8 mouse cellular contexts compared by ENCODE assay signal in genomic region chr13:43235586-43235910, GRCm38 (mm10).
A peak's percentile ranks its signal among the peaks of the same experiment; 100 is the strongest.
DNase-seq lines count a peak whose midpoint lies in the region; ATAC-seq and TF ChIP-seq lines count a peak whose summit lies in the region.

No protein-coding gene starts in this region.

- H3K4me2 ChIP-seq in forebrain, embryonic 12.5 days: no peak overlapping the region
- H3K4me2 ChIP-seq in lung, embryonic 14.5 days: peak overlapping the region; percentile 11; the same call in 1 of the 2 replicates
- H3K4me2 ChIP-seq in hindbrain, embryonic 13.5 days: no peak overlapping the region
- H3K4me2 ChIP-seq in midbrain, embryonic 15.5 days: no peak overlapping the region

- WGBS in forebrain, embryonic 10.5 days: 79% methylated on average over 3 of the region's 3 CpGs
- WGBS in forebrain, embryonic 12.5 days: 82% methylated on average over 3 of the region's 3 CpGs
- WGBS in lung, embryonic 14.5 days: 21% methylated on average over 3 of the region's 3 CpGs
- WGBS in hindbrain, embryonic 13.5 days: 83% methylated on average over 3 of the region's 3 CpGs
- 61% methylated on average over 3 of the region's 3 CpGs for WGBS in midbrain, embryonic 15.5 days

- H3K4me3 ChIP-seq in forebrain, embryonic 10.5 days: no peak overlapping the region
- H3K4me3 ChIP-seq in forebrain, embryonic 12.5 days (replicated peaks): no peak overlapping the region
- no peak overlapping the region for H3K4me3 ChIP-seq in lung, embryonic 14.5 days (ENCODE audit: low read depth, low read length)
- no peak overlapping the region for H3K4me3 ChIP-seq in hindbrain, embryonic 13.5 days
- H3K4me3 ChIP-seq in midbrain, embryonic 15.5 days: no peak overlapping the region

- H3K4me1 ChIP-seq in forebrain, embryonic 10.5 days: peaks cover 42% of the 10 kb centered on the region
- peaks cover 13% of the 10 kb centered on the region for H3K4me1 ChIP-seq in forebrain, embryonic 12.5 days
- peaks cover 47% of the 10 kb centered on the region for H3K4me1 ChIP-seq in lung, embryonic 14.5 days (ENCODE audit: insufficient read depth)
- peaks cover 41% of the 10 kb centered on the region for H3K4me1 ChIP-seq in hindbrain, embryonic 13.5 days (replicated peaks)
- H3K4me1 ChIP-seq in midbrain, embryonic 15.5 days: peaks cover 33% of the 10 kb centered on the region

- TF ChIP-seq CTCF in lung, embryonic 14.5 days (IDR thresholded peaks at IDR 0.05; ENCODE audit: low read depth): no peak

- no peaks in the 10 kb centered on the region for H3K9me3 ChIP-seq in forebrain, embryonic 10.5 days
- no peaks in the 10 kb centered on the region for H3K9me3 ChIP-seq in forebrain, embryonic 12.5 days
- no peaks in the 10 kb centered on the region for H3K9me3 ChIP-seq in lung, embryonic 14.5 days (ENCODE audit: low read depth, low read length)
- no peaks in the 10 kb centered on the region for H3K9me3 ChIP-seq in hindbrain, embryonic 13.5 days
- H3K9me3 ChIP-seq in midbrain, embryonic 15.5 days: no peaks in the 10 kb centered on the region

- ATAC-seq in forebrain, embryonic 12.5 days (ENCODE audit: low FRiP score): no peak
- ATAC-seq in lung, embryonic 14.5 days (ENCODE audit: insufficient read depth): no peak; the same call in 1 of the 2 replicates
- peak; percentile 52 for ATAC-seq in hindbrain, embryonic 13.5 days (ENCODE audit: low FRiP score)
- ATAC-seq in midbrain, embryonic 15.5 days (replicated peaks): peak; percentile 58

- no peaks in the 10 kb centered on the region for H3K27me3 ChIP-seq in forebrain, embryonic 10.5 days (ENCODE audit: poor library complexity, severe bottlenecking)
- no peaks in the 10 kb centered on the region for H3K27me3 ChIP-seq in forebrain, embryonic 12.5 days
- H3K27me3 ChIP-seq in lung, embryonic 14.5 days (ENCODE audit: insufficient read depth, low read length): no peaks in the 10 kb centered on the region
- H3K27me3 ChIP-seq in hindbrain, embryonic 13.5 days: no peaks in the 10 kb centered on the region
- H3K27me3 ChIP-seq in midbrain, embryonic 15.5 days (replicated peaks): no peaks in the 10 kb centered on the region

- 0 out of 2 replicates have a peak overlapping the region, but pooled peaks have one; percentile 44 for H3K27ac ChIP-seq in forebrain, embryonic 10.5 days
- H3K27ac ChIP-seq in forebrain, embryonic 12.5 days: no peak overlapping the region
- no peak overlapping the region for H3K27ac ChIP-seq in lung, embryonic 14.5 days (ENCODE audit: low read depth)
- peak overlapping the region; percentile 76 for H3K27ac ChIP-seq in hindbrain, embryonic 13.5 days
- H3K27ac ChIP-seq in midbrain, embryonic 15.5 days: peak overlapping the region; percentile 22; the same call in 1 of the 2 replicates

- no peak overlapping the region for H3K9ac ChIP-seq in forebrain, embryonic 12.5 days
- H3K9ac ChIP-seq in lung, embryonic 14.5 days: no peak overlapping the region
- no peak overlapping the region for H3K9ac ChIP-seq in hindbrain, embryonic 13.5 days
- no peak overlapping the region for H3K9ac ChIP-seq in midbrain, embryonic 15.5 days

- H3K36me3 ChIP-seq in forebrain, embryonic 10.5 days (replicated peaks): no peaks in the 10 kb centered on the region
- no peaks in the 10 kb centered on the region for H3K36me3 ChIP-seq in forebrain, embryonic 12.5 days (replicated peaks)
- no peaks in the 10 kb centered on the region for H3K36me3 ChIP-seq in lung, embryonic 14.5 days (ENCODE audit: insufficient read depth)
- H3K36me3 ChIP-seq in hindbrain, embryonic 13.5 days: 0 out of 2 replicates have a peak, but pooled peaks cover 5% of the 10 kb centered on the region
- H3K36me3 ChIP-seq in midbrain, embryonic 15.5 days (replicated peaks): no peaks in the 10 kb centered on the region

- no peak for DNase-seq in forebrain, embryonic 10.5 days (ENCODE audit: extremely low spot score, low spot score)
- DNase-seq in lung, embryonic 14.5 days: no peak
- no peak for DNase-seq in lung, postnatal 36 days
- no peak for DNase-seq in thymus, postnatal 10 days (ENCODE audit: low spot score in 2 of 2)
- DNase-seq in cerebellum, postnatal 25 days: no peak

Comparison
In these comparisons a context has a peak if more than half of its experiments do, and no peak if none do; other contexts are left out.
1. H3K27ac ChIP-seq: peak in forebrain, embryonic 10.5 days (single experiment), hindbrain, embryonic 13.5 days (single experiment) and midbrain, embryonic 15.5 days (single experiment); none in forebrain, embryonic 12.5 days (single experiment) and lung, embryonic 14.5 days (single experiment).
2. ATAC-seq: peak in hindbrain, embryonic 13.5 days (single experiment) and midbrain, embryonic 15.5 days (single experiment); none in forebrain, embryonic 12.5 days (single experiment) and lung, embryonic 14.5 days (single experiment).